Mouse (Mus musculus) thymus, postnatal 36 days (tissue): ENCODE data around the gene Ddx11.
"Not testable (repeated sequence)": the region's sequence is repeated elsewhere in the genome, so short reads cannot be mapped to it uniquely, and the experiment has no call there.

Source experiments
- DNase-seq, 2 experiments: peaks; one replicate each; pipeline ENCODE4 v3.0.0; 2022; ENCODE audit warnings: mixed read lengths in 2 of 2

The Ddx11 gene

GRCm38 (mm10) chr17:66118991-66119390, 4.3 kb upstream of the Ddx11 start:
- no peak for DNase-seq

DNA sequence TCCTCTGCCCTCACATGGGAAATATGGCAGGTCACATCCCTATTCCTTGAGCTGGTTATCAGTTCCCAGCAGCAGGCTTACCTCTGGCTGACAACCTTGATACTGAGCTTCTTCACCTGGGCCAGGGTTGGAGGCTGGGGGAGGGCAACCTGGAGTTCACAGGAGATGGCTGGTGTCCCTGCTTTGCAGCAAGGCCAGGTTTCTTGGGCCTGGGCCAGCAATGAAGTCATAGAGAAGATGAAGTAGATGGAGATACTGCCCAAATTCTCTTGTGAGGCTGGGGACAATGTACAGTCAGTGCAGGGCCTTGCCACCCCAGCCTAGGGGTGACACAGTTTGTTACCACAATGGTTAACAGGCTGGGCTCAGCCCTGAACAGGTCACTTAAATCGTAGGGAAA, 2.6 kb upstream of the Ddx11 start:
- DNase-seq = no peak

DNA sequence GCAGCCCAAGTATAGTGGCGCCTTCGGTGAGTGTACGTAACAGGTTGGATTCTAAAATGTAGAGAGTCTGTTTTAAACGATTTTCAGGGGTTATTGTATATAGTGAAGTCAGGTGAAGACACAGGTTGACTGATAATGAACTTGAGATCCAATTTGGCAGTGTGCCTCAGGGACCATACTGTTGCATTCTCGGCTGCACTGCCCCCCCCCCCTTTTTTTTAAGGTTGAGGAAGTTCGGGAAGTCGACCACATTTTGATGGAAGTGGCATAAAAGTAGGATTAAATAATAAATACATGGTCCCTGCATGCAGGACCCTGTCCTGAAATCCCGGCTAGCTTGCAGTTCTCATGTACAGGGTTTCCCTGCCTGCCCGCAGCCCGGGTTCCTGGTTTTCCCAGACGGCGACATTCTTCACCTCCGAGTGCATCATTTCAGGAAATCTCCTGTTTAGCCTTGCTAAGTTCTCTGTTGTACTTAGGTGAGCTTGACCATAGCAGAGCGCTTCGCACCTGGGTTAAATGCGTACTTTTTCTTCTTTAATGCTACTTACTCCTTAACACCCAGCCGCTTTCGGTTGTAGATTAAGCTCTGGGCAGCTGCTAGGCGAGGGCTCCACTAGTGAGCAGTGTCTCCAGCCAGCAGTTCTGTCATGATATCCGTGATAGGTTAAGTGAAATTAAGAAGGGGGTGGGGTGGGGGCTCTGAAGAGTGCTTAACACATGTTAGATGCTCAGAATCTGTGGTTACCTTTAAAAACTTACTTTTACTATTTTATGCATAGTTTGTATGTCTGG, 693 bp downstream of the Ddx11 start:
- no peak for DNase-seq

DNA sequence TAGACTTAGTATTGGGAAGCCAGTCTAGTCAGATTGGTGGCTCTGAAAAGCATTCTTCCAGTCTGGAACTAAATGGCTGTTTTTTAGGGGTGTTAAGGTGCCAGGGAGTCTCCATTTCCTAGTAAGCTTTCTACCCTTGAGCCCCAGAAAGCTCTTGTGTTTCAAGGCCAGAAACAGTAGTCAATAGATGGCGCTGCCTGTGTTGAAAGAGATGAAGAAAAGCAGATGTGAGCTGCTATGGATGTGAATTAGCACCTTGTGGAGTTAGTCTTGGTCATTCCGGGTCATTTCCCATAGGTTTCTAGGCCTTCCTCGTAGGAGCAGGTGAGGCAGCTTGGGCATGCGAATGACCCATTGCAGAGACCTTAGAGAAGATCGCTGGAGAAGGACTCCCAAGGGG, 1.9 kb downstream of the Ddx11 start:
- DNase-seq = no peak

DNA sequence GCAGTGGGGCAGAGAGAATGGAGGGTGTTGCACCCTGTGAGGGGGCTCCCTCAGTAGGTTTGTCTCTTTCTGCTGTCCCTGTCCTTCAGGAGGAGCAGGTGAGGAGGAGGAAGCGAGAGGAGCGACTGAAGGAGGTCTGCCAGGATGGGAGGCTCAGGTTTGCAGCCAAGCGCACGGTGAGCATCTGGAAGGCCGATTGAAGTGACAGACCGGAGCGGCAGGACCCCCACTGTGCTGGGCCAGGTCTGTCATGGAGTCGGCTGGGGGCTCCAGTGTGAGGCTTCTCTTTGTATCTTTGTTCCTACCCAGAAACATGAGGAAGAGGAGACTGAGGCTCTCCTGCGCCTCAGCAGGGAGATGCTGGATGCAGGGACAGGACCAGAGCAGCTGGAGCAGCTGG, 7.1 kb downstream of the Ddx11 start:
- DNase-seq = no peak

- peak; percentile 37 for DNase-seq
Observed at GRCm38 (mm10) chr17:66131212-66131611, 7.9 kb downstream of the Ddx11 start.

DNA sequence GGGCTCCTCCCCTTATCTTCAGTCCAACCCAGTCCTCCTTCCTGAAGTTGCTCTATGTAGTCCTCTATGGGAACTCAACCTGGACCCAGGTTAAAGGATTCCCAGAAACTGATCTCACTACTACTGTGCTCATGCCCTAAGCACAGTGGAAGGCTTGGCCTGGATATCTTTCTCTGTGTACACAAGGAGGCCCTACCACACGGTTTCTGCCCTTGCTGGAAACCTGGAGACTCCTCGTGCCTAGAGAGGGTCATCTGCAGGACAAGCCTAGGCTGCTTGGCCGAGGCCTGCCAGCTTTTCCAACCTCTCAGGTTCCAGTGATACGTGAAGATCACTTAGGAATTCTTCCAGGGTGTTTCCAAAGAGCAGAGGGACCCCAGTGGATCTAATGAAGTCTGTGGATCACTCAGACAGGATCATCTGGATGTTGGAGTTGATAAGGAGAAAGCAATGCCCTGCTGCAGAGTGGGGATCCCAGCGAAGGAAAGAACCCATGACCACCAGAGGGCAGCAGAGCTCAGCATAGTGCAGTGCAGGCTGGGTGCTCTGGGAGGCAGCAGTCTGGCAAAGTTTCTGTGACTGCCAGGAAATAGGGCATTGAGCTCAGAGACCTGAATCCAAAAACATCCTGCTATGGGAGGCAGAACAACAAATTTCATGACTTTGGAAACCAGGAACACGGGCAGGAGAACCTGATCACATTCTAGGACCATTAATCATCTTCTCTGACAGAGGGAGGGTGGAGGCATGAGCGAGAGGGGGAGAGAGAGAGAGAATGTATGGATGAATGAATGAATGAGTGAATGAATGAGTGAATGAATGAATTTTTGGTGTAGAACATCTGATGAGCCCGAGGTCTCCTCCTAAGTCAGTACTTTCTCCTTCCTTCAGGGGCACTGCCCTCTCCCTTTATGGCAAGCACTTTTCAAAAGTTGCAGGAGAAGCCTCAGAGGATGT, 29.7 kb downstream of the Ddx11 start:
- not testable (repeated sequence) for DNase-seq

DNA sequence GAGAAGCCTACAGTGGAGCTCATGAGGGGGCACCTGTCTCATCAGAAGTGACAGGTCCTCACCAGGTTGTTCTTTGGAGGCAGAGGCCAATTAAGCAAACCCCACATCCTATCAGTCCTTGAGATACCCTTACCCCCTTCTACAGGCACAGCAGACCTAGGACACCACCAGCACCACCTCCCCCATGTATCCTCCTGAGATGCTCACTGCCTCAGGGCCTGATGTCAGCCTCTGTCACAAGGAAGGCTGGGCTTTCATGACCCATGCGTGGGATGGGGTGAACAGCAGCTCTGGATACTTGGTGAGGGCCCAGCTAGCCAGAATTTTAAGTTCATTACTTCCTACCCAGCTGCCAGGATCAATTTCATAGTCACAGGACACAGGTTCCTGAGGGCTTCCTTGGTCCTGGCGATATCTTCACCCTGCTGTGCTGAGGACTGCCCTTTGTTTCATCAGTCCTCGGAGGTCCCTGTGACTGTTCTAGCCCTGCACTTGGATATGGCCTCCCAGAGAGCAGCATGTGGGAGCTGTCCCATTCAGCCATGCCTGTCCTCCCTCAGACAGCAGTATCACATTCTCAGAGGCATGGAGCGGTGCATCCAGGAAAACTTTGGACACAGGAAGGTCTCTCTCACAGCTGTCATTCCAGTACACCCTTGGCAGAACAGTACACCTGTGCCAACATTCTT, 30.6 kb downstream of the Ddx11 start:
- not testable (repeated sequence) for DNase-seq

DNA sequence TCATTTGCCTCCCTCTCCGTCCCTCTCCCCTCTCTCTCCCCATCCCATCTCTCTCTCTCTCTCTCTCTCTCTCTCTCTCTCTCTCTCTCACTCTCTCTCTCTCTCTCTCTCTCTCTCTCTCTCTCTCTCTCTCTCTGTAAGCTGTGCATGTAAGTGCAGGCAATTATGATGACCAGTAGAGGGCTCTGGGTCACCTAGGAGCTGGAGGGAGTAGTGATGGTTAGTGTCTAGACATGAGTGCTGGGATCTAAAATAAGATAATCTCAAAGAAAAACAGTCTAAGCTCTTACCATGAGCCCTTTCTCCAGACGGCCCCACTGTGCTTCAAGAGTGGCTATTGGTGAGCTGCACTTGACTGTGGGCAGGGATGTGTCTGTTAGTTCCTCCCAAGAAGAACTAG, 31.6 kb downstream of the Ddx11 start:
- DNase-seq = no peak

DNA sequence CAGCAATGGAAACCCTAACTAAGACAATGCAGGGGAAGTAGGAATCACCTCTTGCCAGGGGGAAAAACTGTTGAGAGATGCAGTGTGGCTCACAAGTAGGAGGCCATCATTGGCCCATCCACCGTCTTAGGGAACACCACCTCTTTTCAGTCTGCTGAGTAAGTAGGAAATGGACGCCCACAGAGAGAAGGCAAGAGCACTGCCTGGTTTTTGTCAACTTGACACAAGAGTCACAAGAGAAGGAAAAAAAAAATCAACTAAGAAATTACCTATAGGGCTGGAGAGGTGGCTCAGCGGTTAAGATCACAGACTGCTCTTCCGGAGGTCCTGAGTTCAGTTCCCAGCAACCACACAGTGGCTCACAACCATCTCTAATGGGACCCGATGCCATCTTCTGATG, 35.0 kb downstream of the Ddx11 start:
- no peak for DNase-seq

- not testable (repeated sequence) for DNase-seq
Observed at GRCm38 (mm10) chr17:66167141-66167540, 43.8 kb downstream of the Ddx11 start.

DNA sequence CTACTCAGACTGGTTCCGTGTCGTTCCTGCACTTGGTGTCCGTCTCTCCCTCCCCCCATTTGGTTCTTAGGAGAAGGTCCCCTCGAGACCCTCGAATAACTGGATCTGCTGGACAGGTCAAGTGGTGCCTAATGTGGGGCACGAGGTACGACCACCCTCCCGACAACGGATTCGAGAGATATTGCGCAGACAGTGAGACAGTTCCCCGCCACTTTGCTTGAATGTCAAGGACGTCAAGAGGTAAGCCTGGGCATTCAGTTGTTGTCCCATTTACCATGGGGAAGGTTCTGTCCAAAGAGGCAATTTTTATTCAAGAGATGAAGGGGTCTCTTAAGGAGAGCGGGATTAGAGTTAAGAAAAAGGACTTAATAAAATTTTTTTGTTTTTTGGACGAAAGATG, 47.7 kb downstream of the Ddx11 start:
- DNase-seq = not testable (repeated sequence)

GRCm38 (mm10) chr17:66190577-66190976, 67.3 kb downstream of the Ddx11 start:
- no peak for DNase-seq

- DNase-seq = no peak
Observed at GRCm38 (mm10) chr17:66197041-66197440, 73.7 kb downstream of the Ddx11 start.
